Mouse (Mus musculus) heart, embryonic 12.5 days (tissue): ENCODE data around the gene Gpr162. TPM values are rescaled to one million over a fixed set of nuclear protein-coding genes. Genes with fewer than 3 reads are reported as not detected.
A peak's percentile ranks its signal among the peaks of the same experiment; 100 is the strongest.
"Not testable (repeated sequence)": the region's sequence is repeated elsewhere in the genome, so short reads cannot be mapped to it uniquely, and the experiment has no call there.

ENCODE experiments used
- ATAC-seq: fragments of 200-750 bp; cut with Nextera tagmentation; 2 replicates; pipeline ENCODE4 v1.8.0; 2017; ENCODE audit warnings: moderate TSS enrichment, moderate library complexity; ENCODE audit not compliant: insufficient number of reproducible peaks, low FRiP score
- H3K27ac ChIP-seq: fragments of 300-500 bp; sonication (generic); 2 replicates; pipeline ENCODE4 v1.5.1; 2016; ENCODE audit warnings: mild to moderate bottlenecking, moderate library complexity; ENCODE audit not compliant: poor library complexity, severe bottlenecking
- H3K27me3 ChIP-seq: fragments of 300-500 bp; sonication (generic); replicated peaks from 2 replicates; pipeline ENCODE4 v1.6.1; 2016; ENCODE audit warnings: mild to moderate bottlenecking, moderate library complexity
- H3K36me3 ChIP-seq: fragments of 300-500 bp; sonication (generic); 2 replicates; pipeline ENCODE4 v1.6.1; 2016; ENCODE audit warnings: mild to moderate bottlenecking, moderate library complexity
- H3K4me1 ChIP-seq: fragments of 300-500 bp; sonication (generic); replicated peaks from 2 replicates; pipeline ENCODE4 v1.6.1; 2016; ENCODE audit warnings: mild to moderate bottlenecking
- H3K4me2 ChIP-seq: fragments of 300-500 bp; sonication (generic); 2 replicates; pipeline ENCODE4 v1.6.1; 2016; ENCODE audit warnings: mild to moderate bottlenecking, moderate library complexity
- H3K4me3 ChIP-seq: fragments of 300-500 bp; sonication (generic); 2 replicates; pipeline ENCODE4 v1.5.1; 2016; ENCODE audit warnings: mild to moderate bottlenecking
- H3K9ac ChIP-seq: fragments of 300-500 bp; sonication (generic); 2 replicates; pipeline ENCODE4 v1.6.1; 2016; ENCODE audit warnings: mild to moderate bottlenecking, moderate library complexity
- H3K9me3 ChIP-seq: fragments of 300-500 bp; sonication (generic); replicated peaks from 2 replicates; pipeline ENCODE4 v1.6.1; 2016; ENCODE audit warnings: mild to moderate bottlenecking, moderate library complexity
- WGBS: fragments of 180-500 bp; shearing (Covaris S2); methylation state at CpG from one replicate; pipeline ENCODE4 v1.1.7; 2016; 5-methylcytosine and 5-hydroxymethylcytosine counted together
- polyA plus RNA-seq: library from polyadenylated mRNA; unstranded; fragments of >200 nt; fragmentation: Nextera tagmentation; extraction: Ambion mirVana; gene quantifications from 2 replicates; pipeline ENCODE4 v1.2.1, GENCODE M21; 2016

The Gpr162 gene
- polyA plus RNA-seq, 1 experiment from 2014 or later: 2.2 TPM

GRCm38 (mm10) chr6:124834512-124835081 lies 29.2 kb downstream of the Gpr162 start:
- H3K27me3 ChIP-seq: no peaks in the 10 kb centered on the region
- no peak for ATAC-seq
- WGBS: 82% methylated on average over 6 of the region's 6 CpGs
- H3K4me2 ChIP-seq: no peak overlapping the region
- H3K4me3 ChIP-seq: no peak overlapping the region
- H3K27ac ChIP-seq: no peak overlapping the region
- H3K9me3 ChIP-seq: no peaks in the 10 kb centered on the region
- H3K36me3 ChIP-seq: peaks cover 33% of the 10 kb centered on the region
- no peak overlapping the region for H3K9ac ChIP-seq
- H3K4me1 ChIP-seq: peaks cover 31% of the 10 kb centered on the region

GRCm38 (mm10) chr6:124831649-124832048 lies 32.1 kb downstream of the Gpr162 start:
- Histone ChIP-seq H3K27me3 (no peaks in the 10 kb centered on the region), H3K4me2 (no peak overlapping the region), H3K9me3 (no peaks in the 10 kb centered on the region), H3K36me3 (peaks cover 33% of the 10 kb centered on the region), H3K4me1 (peaks cover 33% of the 10 kb centered on the region), H3K27ac (no peak overlapping the region), H3K9ac (no peak overlapping the region), H3K4me3 (no peak overlapping the region)
- ATAC-seq: no peak
- 96% methylated on average over 8 of the region's 8 CpGs for WGBS

GRCm38 (mm10) chr6:124831199-124831598 lies 32.6 kb downstream of the Gpr162 start:
- Histone ChIP-seq H3K4me1 (peaks cover 29% of the 10 kb centered on the region), H3K36me3 (peaks cover 34% of the 10 kb centered on the region), H3K4me3 (peak overlapping the region; percentile 10), H3K4me2 (peak overlapping the region; percentile 81)
- not testable (repeated sequence) for H3K9ac ChIP-seq, ATAC-seq, H3K9me3 ChIP-seq, H3K27me3 ChIP-seq, H3K27ac ChIP-seq
- WGBS: 97% methylated on average over 4 of the region's 4 CpGs

- under 1% methylated on average over 38 of the region's 38 CpGs for WGBS
- Histone ChIP-seq H3K36me3 (peaks cover 45% of the 10 kb centered on the region), H3K9me3 (no peaks in the 10 kb centered on the region), H3K27me3 (no peaks in the 10 kb centered on the region), H3K4me3 (peak overlapping the region; percentile 68), H3K4me2 (peak overlapping the region; percentile 81), H3K27ac (peak overlapping the region; percentile 85), H3K9ac (peak overlapping the region; percentile 78), H3K4me1 (peaks cover 19% of the 10 kb centered on the region)
- peak; percentile 89 for ATAC-seq
These were observed 33.7 kb downstream of the Gpr162 start for GRCm38 (mm10) chr6:124829799-124830700.

GRCm38 (mm10) chr6:124828868-124829798 lies 34.6 kb downstream of the Gpr162 start, which contains the start of the genes Usp5 and Cdca3:
Gene Usp5 (minus strand): TSS chr6:124829484.
Gene Cdca3 (plus strand): TSS chr6:124829547.
- peak within 1 kb of the TSS; percentile 94 for H3K4me2 ChIP-seq
- WGBS: under 1% methylated on average over 55 of the region's 55 CpGs
- H3K9me3 ChIP-seq: no peaks in the 10 kb centered on the region
- peak within 1 kb of the TSS; percentile 68 for H3K4me3 ChIP-seq
- ATAC-seq: peak; percentile 96
- peak within 1 kb of the TSS; percentile 85 for H3K27ac ChIP-seq
- peak within 1 kb of the TSS; percentile 79 for H3K9ac ChIP-seq
- no peaks in the 10 kb centered on the region for H3K27me3 ChIP-seq
- H3K4me1 ChIP-seq: peaks cover 19% of the 10 kb centered on the region
- peaks cover 47% of the 10 kb centered on the region for H3K36me3 ChIP-seq

- H3K36me3 ChIP-seq: peaks cover 48% of the 10 kb centered on the region
These were observed 35.6 kb downstream of the Gpr162 start for GRCm38 (mm10) chr6:124828101-124828592.

GRCm38 (mm10) chr6:124822049-124822448 lies 41.7 kb downstream of the Gpr162 start:
- no peaks in the 10 kb centered on the region for H3K4me1 ChIP-seq
- no peak overlapping the region for H3K4me3 ChIP-seq
- WGBS: 83% methylated on average over 4 of the region's 4 CpGs

More at GRCm38 (mm10) chr6:124828101-124828592, 35.6 kb downstream of the Gpr162 start:
- peaks cover 19% of the 10 kb centered on the region for H3K4me1 ChIP-seq
- no peak for ATAC-seq
- H3K27ac ChIP-seq: 0 out of 2 replicates have a peak overlapping the region, but pooled peaks have one; percentile 19
- H3K9me3 ChIP-seq: no peaks in the 10 kb centered on the region
- WGBS: 26% methylated on average over 10 of the region's 10 CpGs
- peak overlapping the region; percentile 79 for H3K9ac ChIP-seq
- peak overlapping the region; percentile 94 for H3K4me2 ChIP-seq
- H3K27me3 ChIP-seq: no peaks in the 10 kb centered on the region
- peak overlapping the region; percentile 68 for H3K4me3 ChIP-seq

GRCm38 (mm10) chr6:124820891-124821290 lies 42.9 kb downstream of the Gpr162 start:
- Histone ChIP-seq H3K4me2 (no peak overlapping the region), H3K9ac (no peak overlapping the region), H3K36me3 (peaks cover 100% of the 10 kb centered on the region), H3K9me3 (no peaks in the 10 kb centered on the region), H3K4me1 (no peaks in the 10 kb centered on the region), H3K27ac (no peak overlapping the region), H3K27me3 (no peaks in the 10 kb centered on the region), H3K4me3 (no peak overlapping the region)
- 86% methylated on average over 5 of the region's 5 CpGs for WGBS
- ATAC-seq: no peak

More at GRCm38 (mm10) chr6:124822049-124822448, 41.7 kb downstream of the Gpr162 start:
- Histone ChIP-seq H3K9me3 (no peaks in the 10 kb centered on the region), H3K27ac (no peak overlapping the region), H3K36me3 (peaks cover 93% of the 10 kb centered on the region), H3K9ac (no peak overlapping the region), H3K4me2 (no peak overlapping the region), H3K27me3 (no peaks in the 10 kb centered on the region)
- no peak for ATAC-seq

GRCm38 (mm10) chr6:124817971-124818370 lies 45.8 kb downstream of the Gpr162 start:
- Histone ChIP-seq H3K27ac (no peak overlapping the region), H3K27me3 (no peaks in the 10 kb centered on the region), H3K4me2 (no peak overlapping the region), H3K9ac (no peak overlapping the region), H3K4me3 (no peak overlapping the region), H3K36me3 (peaks cover 81% of the 10 kb centered on the region), H3K9me3 (no peaks in the 10 kb centered on the region), H3K4me1 (peaks cover 14% of the 10 kb centered on the region)
- 85% methylated on average over 8 of the region's 8 CpGs for WGBS
- no peak for ATAC-seq

- Histone ChIP-seq H3K27ac (no peak overlapping the region), H3K9me3 (no peaks in the 10 kb centered on the region), H3K4me3 (no peak overlapping the region), H3K4me2 (no peak overlapping the region), H3K36me3 (peaks cover 79% of the 10 kb centered on the region), H3K9ac (no peak overlapping the region), H3K4me1 (peaks cover 18% of the 10 kb centered on the region), H3K27me3 (no peaks in the 10 kb centered on the region)
- no peak for ATAC-seq
- WGBS: 95% methylated on average over 8 of the region's 8 CpGs
These were observed 46.2 kb downstream of the Gpr162 start for GRCm38 (mm10) chr6:124817563-124817962.
